Mouse (Mus musculus): ENCODE data around the gene Prr18. TPM values are rescaled to one million over a fixed set of nuclear protein-coding genes. Genes with fewer than 3 reads are reported as not detected.

Prr18 gene
- total RNA-seq, 2 experiments from 2014 or later: 0.15 TPM; not detected in 1

GRCm38 (mm10) chr17:8372286-8373046, 35.2 kb downstream of the Prr18 start:
- ATAC-seq (replicated peaks; ENCODE audit: low FRiP score, low TSS enrichment, poor library complexity, severe bottlenecking): peak; percentile 73

- ATAC-seq (replicated peaks; ENCODE audit: low FRiP score, low TSS enrichment, poor library complexity, severe bottlenecking): no peak
Observed at GRCm38 (mm10) chr17:8377298-8377697, 40.0 kb downstream of the Prr18 start.

GRCm38 (mm10) chr17:8385441-8385840, 48.2 kb downstream of the Prr18 start:
- no peak for ATAC-seq (replicated peaks; ENCODE audit: low FRiP score, low TSS enrichment, poor library complexity, severe bottlenecking)

GRCm38 (mm10) chr17:8388463-8388862, 51.2 kb downstream of the Prr18 start:
- peak; percentile 78 for ATAC-seq (replicated peaks; ENCODE audit: low FRiP score, low TSS enrichment, poor library complexity, severe bottlenecking)

- ATAC-seq (replicated peaks; ENCODE audit: low FRiP score, low TSS enrichment, poor library complexity, severe bottlenecking): no peak
Observed at GRCm38 (mm10) chr17:8388990-8389789, 51.9 kb downstream of the Prr18 start.

GRCm38 (mm10) chr17:8389790-8390095, 52.5 kb downstream of the Prr18 start:
- ATAC-seq (replicated peaks; ENCODE audit: low FRiP score, low TSS enrichment, poor library complexity, severe bottlenecking): no peak

- no peak for ATAC-seq (replicated peaks; ENCODE audit: low FRiP score, low TSS enrichment, poor library complexity, severe bottlenecking)
Observed at GRCm38 (mm10) chr17:8390487-8390886, 53.2 kb downstream of the Prr18 start.

Other genes starting within 250 kb of the Prr18 start
- not detected in 2 replicates for gene Gm49673, start 189.7 kb upstream of the Prr18 start, total RNA-seq (2014; fragmentation: Nextera tagmentation)
- not detected in 2 replicates for gene Gm49673, start 189.7 kb upstream of the Prr18 start, total RNA-seq (2017)
- 16.8 and 21.3 TPM in 2 replicates for gene Rnaset2a, start 189.4 kb upstream of the Prr18 start, total RNA-seq (2014; fragmentation: Nextera tagmentation)
- 21.0 and 29.7 TPM in 2 replicates for gene Rnaset2a, start 189.4 kb upstream of the Prr18 start, total RNA-seq (2017)
- gene Fgfr1op, start 172.0 kb upstream of the Prr18 start, total RNA-seq (2014; fragmentation: Nextera tagmentation): 26.9 and 46.6 TPM in 2 replicates
- gene Fgfr1op, start 172.0 kb upstream of the Prr18 start, total RNA-seq (2017): 48.1 and 67.9 TPM in 2 replicates
- gene Ccr6, start 101.4 kb upstream of the Prr18 start, total RNA-seq (2014; fragmentation: Nextera tagmentation): not detected in 2 replicates
- gene Ccr6, start 101.4 kb upstream of the Prr18 start, total RNA-seq (2017): not detected in 2 replicates
- gene Mpc1, start 54.6 kb upstream of the Prr18 start, total RNA-seq (2014; fragmentation: Nextera tagmentation): 123 and 153 TPM in 2 replicates
- gene Mpc1, start 54.6 kb upstream of the Prr18 start, total RNA-seq (2017): 119 and 137 TPM in 2 replicates
- 63.1 and 137 TPM in 2 replicates for gene Sft2d1, start 26.4 kb upstream of the Prr18 start, total RNA-seq (2014; fragmentation: Nextera tagmentation)
- 24.3 and 29.9 TPM in 2 replicates for gene Sft2d1, start 26.4 kb upstream of the Prr18 start, total RNA-seq (2017)
- gene T2, start 18.5 kb downstream of the Prr18 start, total RNA-seq (2014; fragmentation: Nextera tagmentation): not detected in 2 replicates
- gene T2, start 18.5 kb downstream of the Prr18 start, total RNA-seq (2017): 0.27 TPM in 1 of 2 replicates, not detected in the other
- not detected in 2 replicates for gene T, start 97.0 kb downstream of the Prr18 start, total RNA-seq (2014; fragmentation: Nextera tagmentation)
- gene T, start 97.0 kb downstream of the Prr18 start, total RNA-seq (2017): not detected in 2 replicates
- gene Pde10a, start 187.9 kb downstream of the Prr18 start, total RNA-seq (2014; fragmentation: Nextera tagmentation): 0.67 and 1.7 TPM in 2 replicates
- 2.7 and 7.8 TPM in 2 replicates for gene Pde10a, start 187.9 kb downstream of the Prr18 start, total RNA-seq (2017)
- not detected in 2 replicates for gene Gm17087, start 229.5 kb downstream of the Prr18 start, total RNA-seq (2014; fragmentation: Nextera tagmentation)
- not detected in 2 replicates for gene Gm17087, start 229.5 kb downstream of the Prr18 start, total RNA-seq (2017)

Data from megakaryocyte-erythroid progenitor cell, adult 5-6 weeks (primary cell).